Mouse (Mus musculus): Measurements from ENCODE around the gene Epop. TPM values are rescaled to one million over a fixed set of nuclear protein-coding genes. Genes with fewer than 3 reads are reported as not detected.

Epop gene
- polyA plus RNA-seq (2014; fragmentation: Nextera tagmentation; extraction: Ambion mirVana), result 1.8 and 2.6 TPM in 2 replicates

- Histone ChIP-seq H3K4me1 (replicated peaks; ENCODE audit: control insufficient read depth, insufficient read depth, low read length) (peaks cover 5% of the 10 kb centered on the region), H3K4me3 (replicated peaks; ENCODE audit: low read length) (peak within 1 kb of the TSS; percentile 59), H3K9ac (peak within 1 kb of the TSS; percentile 65), H3K4me2 (replicated peaks) (peak within 1 kb of the TSS; percentile 79), H3K9me3 (ENCODE audit: control insufficient read depth, low read length) (no peaks in the 10 kb centered on the region), H3K27ac (no peak within 1 kb of the TSS), H3K36me3 (replicated peaks; ENCODE audit: control insufficient read depth, insufficient read depth) (no peaks in the 10 kb centered on the region), H3K27me3 (ENCODE audit: control insufficient read depth, insufficient read depth, low read length) (peaks cover 68% of the 10 kb centered on the region)
- under 1% methylated on average over 43 of the region's 47 CpGs for WGBS
- peak; percentile 88 for DNase-seq (ENCODE audit: low spot score)
- ATAC-seq (ENCODE audit: low FRiP score), result peak; percentile 96
These were observed at the start of gene Epop for GRCm38 (mm10) chr11:97629576-97629975. TSS of gene Epop (minus strand) at chr11:97629702.

DNA sequence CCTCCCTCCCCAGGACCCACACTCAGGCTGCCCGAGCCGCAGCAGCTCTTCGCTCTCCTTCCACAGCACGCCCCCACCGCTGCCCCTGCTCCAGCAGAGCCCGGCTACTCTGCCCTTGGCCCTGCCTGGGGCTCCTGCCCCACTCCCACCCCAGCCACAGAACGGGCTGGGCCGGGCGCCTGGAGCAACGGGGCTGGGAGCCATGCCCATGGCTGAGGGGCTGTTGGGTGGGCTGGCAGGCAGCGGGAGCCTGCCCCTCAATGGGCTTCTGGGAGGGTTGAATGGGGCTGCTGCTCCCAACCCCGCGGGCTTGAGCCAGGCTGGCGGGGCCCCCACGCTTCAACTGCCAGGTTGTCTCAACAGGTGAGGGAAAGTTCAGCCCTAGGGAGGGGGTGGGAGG is 48.8 kb upstream of the Epop start:
- no peak for ATAC-seq (ENCODE audit: low FRiP score)

GRCm38 (mm10) chr11:97677842-97678241 is 48.3 kb upstream of the Epop start:
- no peaks in the 10 kb centered on the region for H3K9me3 ChIP-seq (ENCODE audit: control insufficient read depth, low read length)
- no peak for DNase-seq (ENCODE audit: low spot score)
- H3K4me2 ChIP-seq (replicated peaks), result no peak overlapping the region
- H3K27ac ChIP-seq, result no peak overlapping the region
- 0 out of 2 replicates have a peak, but pooled peaks cover 3% of the 10 kb centered on the region for H3K4me1 ChIP-seq (replicated peaks; ENCODE audit: control insufficient read depth, insufficient read depth, low read length)
- ATAC-seq (ENCODE audit: low FRiP score), result no peak
- 46% methylated on average over 8 of the region's 8 CpGs for WGBS
- H3K36me3 ChIP-seq (replicated peaks; ENCODE audit: control insufficient read depth, insufficient read depth), result peaks cover 99% of the 10 kb centered on the region
- H3K4me3 ChIP-seq (replicated peaks; ENCODE audit: low read length), result no peak overlapping the region
- no peak overlapping the region for H3K9ac ChIP-seq
- H3K27me3 ChIP-seq (ENCODE audit: control insufficient read depth, insufficient read depth, low read length), result no peaks in the 10 kb centered on the region

More for the DNA sequence above, 48.8 kb upstream of the Epop start:
- Histone ChIP-seq H3K4me2 (replicated peaks) (no peak overlapping the region), H3K9me3 (ENCODE audit: control insufficient read depth, low read length) (no peaks in the 10 kb centered on the region), H3K36me3 (replicated peaks; ENCODE audit: control insufficient read depth, insufficient read depth) (peaks cover 97% of the 10 kb centered on the region), H3K4me3 (replicated peaks; ENCODE audit: low read length) (no peak overlapping the region), H3K27ac (no peak overlapping the region), H3K4me1 (replicated peaks; ENCODE audit: control insufficient read depth, insufficient read depth, low read length) (0 out of 2 replicates have a peak, but pooled peaks cover 3% of the 10 kb centered on the region), H3K9ac (no peak overlapping the region), H3K27me3 (ENCODE audit: control insufficient read depth, insufficient read depth, low read length) (no peaks in the 10 kb centered on the region)
- DNase-seq (ENCODE audit: low spot score), result no peak
- WGBS, result 76% methylated on average over 15 of the region's 15 CpGs

DNA sequence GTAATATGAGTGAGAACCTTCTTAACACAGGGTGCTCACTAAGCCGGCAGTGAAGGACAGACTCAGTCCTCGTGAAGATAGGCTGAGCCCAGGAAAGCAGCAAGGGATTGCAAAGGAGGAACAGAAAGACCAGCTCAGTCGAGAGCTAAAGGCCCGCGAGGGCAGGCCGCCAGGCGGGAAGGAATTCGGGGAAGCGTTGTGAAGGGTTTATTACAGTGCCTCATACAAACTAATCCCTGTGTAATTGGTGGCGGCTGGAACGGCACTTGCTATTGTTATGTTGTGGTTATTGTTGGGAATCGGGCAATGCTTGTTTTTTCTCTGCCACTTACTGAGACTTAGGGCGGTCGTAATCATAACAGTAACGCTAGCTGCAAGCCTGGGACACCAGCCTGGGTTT is 47.9 kb upstream of the Epop start:
- whole genome bisulfite sequencing, result 44% methylated on average over 15 of the region's 15 CpGs
- Histone ChIP-seq H3K4me2 (replicated peaks) (no peak overlapping the region), H3K27me3 (ENCODE audit: control insufficient read depth, insufficient read depth, low read length) (no peaks in the 10 kb centered on the region), H3K4me3 (replicated peaks; ENCODE audit: low read length) (no peak overlapping the region), H3K36me3 (replicated peaks; ENCODE audit: control insufficient read depth, insufficient read depth) (peaks cover 99% of the 10 kb centered on the region), H3K9me3 (ENCODE audit: control insufficient read depth, low read length) (no peaks in the 10 kb centered on the region), H3K4me1 (replicated peaks; ENCODE audit: control insufficient read depth, insufficient read depth, low read length) (0 out of 2 replicates have a peak, but pooled peaks cover 3% of the 10 kb centered on the region), H3K27ac (no peak overlapping the region), H3K9ac (no peak overlapping the region)
- no peak for ATAC-seq (ENCODE audit: low FRiP score)
- no peak for DNase-seq (ENCODE audit: low spot score)

DNA sequence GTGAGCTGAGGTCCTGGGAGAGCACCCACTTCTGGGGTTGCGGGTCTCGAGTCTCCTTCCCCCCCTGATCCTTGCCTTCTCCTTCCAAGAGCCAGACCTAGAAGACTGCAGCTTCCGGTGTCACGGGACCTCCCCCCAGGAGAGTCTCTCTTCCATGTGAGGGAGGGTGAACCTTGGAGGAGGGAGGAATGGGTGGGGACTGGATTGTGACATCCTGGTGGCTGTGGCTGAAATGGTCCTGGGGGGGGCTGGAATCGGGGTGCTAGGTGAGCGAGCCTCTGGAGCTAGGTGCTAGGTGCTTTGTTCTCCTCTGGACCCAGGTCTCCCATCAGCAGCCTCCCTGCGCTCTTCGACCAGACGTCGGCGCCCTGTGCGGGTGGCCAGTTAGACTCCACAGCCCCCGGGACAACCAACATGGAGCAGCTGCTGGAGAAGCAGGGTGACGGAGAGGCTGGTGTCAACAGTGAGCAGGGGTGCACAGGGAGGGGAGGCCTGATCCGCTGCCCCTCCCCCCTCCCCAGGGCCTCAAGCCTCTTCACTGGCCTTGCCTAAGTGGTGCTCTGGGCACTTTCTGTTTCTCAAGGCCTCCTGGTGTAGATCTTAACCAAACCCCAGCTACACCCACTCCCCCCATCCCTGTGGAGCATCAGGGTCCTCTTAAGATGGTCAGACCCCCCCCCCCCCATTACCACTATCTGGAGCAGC is 46.7 kb upstream of the Epop start:
- Histone ChIP-seq H3K9ac (no peak overlapping the region), H3K4me2 (replicated peaks) (no peak overlapping the region), H3K4me1 (replicated peaks; ENCODE audit: control insufficient read depth, insufficient read depth, low read length) (0 out of 2 replicates have a peak, but pooled peaks cover 3% of the 10 kb centered on the region), H3K9me3 (ENCODE audit: control insufficient read depth, low read length) (no peaks in the 10 kb centered on the region), H3K36me3 (replicated peaks; ENCODE audit: control insufficient read depth, insufficient read depth) (peaks cover 99% of the 10 kb centered on the region), H3K27ac (no peak overlapping the region), H3K27me3 (ENCODE audit: control insufficient read depth, insufficient read depth, low read length) (no peaks in the 10 kb centered on the region), H3K4me3 (replicated peaks; ENCODE audit: low read length) (no peak overlapping the region)
- ATAC-seq (ENCODE audit: low FRiP score), result 0 out of 2 replicates have a peak, but pooled peaks have one; percentile 13
- 85% methylated on average over 15 of the region's 15 CpGs for WGBS
- no peak for DNase-seq (ENCODE audit: low spot score)

- H3K4me3 ChIP-seq (replicated peaks; ENCODE audit: low read length), result no peak overlapping the region
- no peak for ATAC-seq (ENCODE audit: low FRiP score)
- no peak overlapping the region for H3K4me2 ChIP-seq (replicated peaks)
- WGBS, result 71% methylated on average over 10 of the region's 11 CpGs
- H3K36me3 ChIP-seq (replicated peaks; ENCODE audit: control insufficient read depth, insufficient read depth), result peaks cover 100% of the 10 kb centered on the region
- no peaks in the 10 kb centered on the region for H3K9me3 ChIP-seq (ENCODE audit: control insufficient read depth, low read length)
- H3K27me3 ChIP-seq (ENCODE audit: control insufficient read depth, insufficient read depth, low read length), result no peaks in the 10 kb centered on the region
- H3K4me1 ChIP-seq (replicated peaks; ENCODE audit: control insufficient read depth, insufficient read depth, low read length), result peaks cover 13% of the 10 kb centered on the region; the same call in 1 of the 2 replicates
- H3K9ac ChIP-seq, result no peak overlapping the region
- no peak for DNase-seq (ENCODE audit: low spot score)
- H3K27ac ChIP-seq, result no peak overlapping the region
These were observed 43.6 kb upstream of the Epop start for GRCm38 (mm10) chr11:97673148-97673547.

- Histone ChIP-seq H3K4me3 (replicated peaks; ENCODE audit: low read length) (no peak overlapping the region), H3K9ac (no peak overlapping the region), H3K36me3 (replicated peaks; ENCODE audit: control insufficient read depth, insufficient read depth) (peaks cover 92% of the 10 kb centered on the region), H3K4me1 (replicated peaks; ENCODE audit: control insufficient read depth, insufficient read depth, low read length) (peaks cover 10% of the 10 kb centered on the region; the same call in 1 of the 2 replicates), H3K9me3 (ENCODE audit: control insufficient read depth, low read length) (no peaks in the 10 kb centered on the region), H3K27me3 (ENCODE audit: control insufficient read depth, insufficient read depth, low read length) (no peaks in the 10 kb centered on the region), H3K4me2 (replicated peaks) (no peak overlapping the region), H3K27ac (no peak overlapping the region)
- no peak for DNase-seq (ENCODE audit: low spot score)
- 52% methylated on average over 2 of the region's 2 CpGs for WGBS
- no peak for ATAC-seq (ENCODE audit: low FRiP score)
These were observed 41.6 kb upstream of the Epop start for GRCm38 (mm10) chr11:97671177-97671527.

DNA sequence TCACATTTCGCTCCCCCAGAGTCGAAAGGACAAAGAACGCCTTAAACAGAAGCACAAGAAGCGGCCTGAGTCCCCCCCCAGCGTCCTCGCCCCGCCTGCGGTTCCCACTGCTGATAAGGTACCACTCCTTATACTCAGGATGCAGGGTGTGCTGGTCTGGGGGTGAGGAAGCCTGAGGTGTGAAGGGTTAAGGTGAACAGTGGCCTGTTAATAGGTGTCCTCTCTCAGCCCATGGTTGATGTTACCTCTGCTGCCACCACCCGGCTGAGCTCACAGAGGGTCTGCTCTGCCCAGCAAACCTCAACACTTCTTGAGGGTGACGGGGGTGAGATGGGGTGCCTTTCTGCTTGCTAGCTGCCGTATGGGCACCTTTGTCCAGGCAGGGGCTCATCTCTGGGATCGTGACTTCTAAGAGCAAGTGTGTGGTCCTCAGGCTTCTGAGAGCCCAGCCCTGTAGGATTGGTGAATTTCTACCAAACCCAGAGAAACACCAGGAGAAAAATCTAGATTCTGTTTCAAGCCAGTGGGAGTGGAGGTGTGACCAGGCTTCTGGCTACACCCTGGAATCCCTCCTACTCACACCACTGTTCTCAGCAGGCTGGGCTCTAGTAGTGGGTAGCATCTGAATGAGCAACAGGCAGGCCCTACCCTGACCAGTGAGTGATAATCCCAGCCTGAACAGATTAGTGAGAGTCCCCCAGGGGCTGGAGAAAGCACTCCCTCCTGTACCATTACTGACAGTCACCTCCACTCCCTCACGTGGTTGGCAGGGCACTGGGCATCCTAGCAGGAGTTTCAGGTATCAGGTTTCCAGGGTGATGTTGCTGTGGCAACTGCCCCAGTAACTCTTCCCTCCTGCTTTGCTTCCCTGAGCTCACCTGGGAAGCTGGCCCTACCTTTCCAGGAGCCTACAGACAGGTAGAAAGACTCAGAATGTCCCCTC is 41.0 kb upstream of the Epop start:
- no peak overlapping the region for H3K4me2 ChIP-seq (replicated peaks)
- ATAC-seq (ENCODE audit: low FRiP score) (no peak), DNase-seq (ENCODE audit: low spot score) (no peak)
- peaks cover 85% of the 10 kb centered on the region for H3K36me3 ChIP-seq (replicated peaks; ENCODE audit: control insufficient read depth, insufficient read depth)
- H3K9ac ChIP-seq, result no peak overlapping the region
- no peak overlapping the region for H3K4me3 ChIP-seq (replicated peaks; ENCODE audit: low read length)
- peaks cover 12% of the 10 kb centered on the region; the same call in 1 of the 2 replicates for H3K4me1 ChIP-seq (replicated peaks; ENCODE audit: control insufficient read depth, insufficient read depth, low read length)
- H3K27ac ChIP-seq, result no peak overlapping the region
- no peaks in the 10 kb centered on the region for H3K27me3 ChIP-seq (ENCODE audit: control insufficient read depth, insufficient read depth, low read length)
- 74% methylated on average over 13 of the region's 13 CpGs for WGBS
- H3K9me3 ChIP-seq (ENCODE audit: control insufficient read depth, low read length), result no peaks in the 10 kb centered on the region

GRCm38 (mm10) chr11:97669829-97670228 is 40.3 kb upstream of the Epop start:
- Histone ChIP-seq H3K4me3 (replicated peaks; ENCODE audit: low read length) (no peak overlapping the region), H3K27me3 (ENCODE audit: control insufficient read depth, insufficient read depth, low read length) (no peaks in the 10 kb centered on the region), H3K9me3 (ENCODE audit: control insufficient read depth, low read length) (no peaks in the 10 kb centered on the region), H3K4me2 (replicated peaks) (no peak overlapping the region), H3K4me1 (replicated peaks; ENCODE audit: control insufficient read depth, insufficient read depth, low read length) (peaks cover 19% of the 10 kb centered on the region), H3K36me3 (replicated peaks; ENCODE audit: control insufficient read depth, insufficient read depth) (peaks cover 78% of the 10 kb centered on the region), H3K27ac (no peak overlapping the region), H3K9ac (no peak overlapping the region)
- WGBS, result 25% methylated on average over 6 of the region's 6 CpGs
- no peak for ATAC-seq (ENCODE audit: low FRiP score)
- no peak for DNase-seq (ENCODE audit: low spot score)
